Mouse (Mus musculus) T-helper 2 cell (primary cell): ENCODE results near the gene Echdc1.
"Not testable (repeated sequence)": the region's sequence is repeated elsewhere in the genome, so short reads cannot be mapped to it uniquely, and the experiment has no call there.

Experiments
- in situ Hi-C: fragments of 300-600 bp; cut with MboI, MseI; formaldehyde crosslinking; loops from one replicate; pipeline ENCODE4 v1.15.1; 2025; ENCODE audit warnings: high pct_unique_total_duplicates

The Echdc1 gene

DNA sequence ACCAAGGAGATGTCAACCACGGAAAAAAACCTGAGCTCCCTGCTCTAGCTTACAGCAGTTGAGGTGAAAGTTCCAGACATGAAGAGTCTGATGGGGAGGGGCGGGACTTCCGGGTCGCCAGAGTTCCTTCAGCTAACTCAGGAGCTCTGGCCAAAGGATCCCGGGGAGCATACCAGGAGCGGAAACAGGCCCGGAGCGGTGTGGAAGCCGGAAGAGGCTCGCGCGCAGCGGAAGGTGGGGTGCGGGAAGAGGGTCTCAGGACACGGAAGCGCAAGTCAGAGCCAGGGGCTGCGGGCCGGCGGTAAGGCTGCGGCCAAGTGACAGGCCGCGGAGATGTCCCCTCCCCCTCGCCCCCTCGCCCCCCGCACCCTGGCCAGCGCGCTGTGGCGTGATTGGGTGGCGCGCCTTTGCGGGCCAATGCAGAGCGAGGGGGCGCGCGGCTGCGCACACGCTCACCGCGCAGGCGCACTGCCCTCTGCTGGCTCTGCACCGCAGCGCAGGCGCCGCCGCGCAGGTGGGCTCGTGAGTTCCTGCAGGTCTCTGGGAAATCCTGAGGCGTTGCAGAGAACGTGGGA is at the start of gene Echdc1:
Gene Echdc1 (plus strand): TSS at position 103 of the 575 bp plus-strand sequence.
- in situ Hi-C loops, result no loop called here

DNA sequence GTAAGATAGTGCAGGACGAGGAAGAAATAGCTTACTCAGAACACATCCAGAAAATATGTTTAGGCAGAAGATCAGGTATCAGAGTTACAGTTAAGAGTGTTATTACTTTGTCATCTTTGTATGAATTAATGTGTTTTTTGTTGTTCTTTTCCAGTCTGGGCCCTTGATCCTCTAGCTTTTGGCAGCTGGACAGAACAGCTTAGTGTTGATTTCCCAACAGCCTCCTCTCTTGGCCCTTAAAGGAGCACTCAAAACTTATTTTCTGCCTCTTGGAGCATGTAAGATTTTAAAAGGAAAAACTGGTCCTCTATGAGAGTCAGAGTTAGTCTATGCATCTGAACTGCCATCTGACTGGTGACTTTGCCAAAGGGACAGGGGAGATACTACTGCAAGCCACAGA is 31.2 kb upstream of the Echdc1 start:
- in situ Hi-C loops, result no loop called here

DNA sequence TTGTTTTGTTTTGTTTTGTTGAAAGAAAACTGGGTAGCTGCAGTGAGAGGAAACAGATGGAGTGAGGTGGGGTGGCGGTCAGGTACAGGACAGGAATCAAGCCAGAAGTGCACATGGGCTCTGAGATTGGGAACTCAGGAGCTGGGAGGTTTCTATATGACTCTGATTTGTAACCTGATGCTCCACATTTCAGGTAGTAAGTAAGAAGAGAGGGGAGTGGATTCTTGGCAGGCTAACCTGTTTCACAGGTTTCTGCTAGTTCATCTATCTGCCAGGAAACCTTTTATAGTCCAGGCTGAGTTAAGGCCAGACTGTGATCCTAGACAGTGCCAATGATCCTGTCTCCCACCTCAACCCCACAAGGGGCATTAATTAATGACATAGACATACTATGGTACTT is 27.2 kb upstream of the Echdc1 start:
- in situ Hi-C loops, result no loop called here

DNA sequence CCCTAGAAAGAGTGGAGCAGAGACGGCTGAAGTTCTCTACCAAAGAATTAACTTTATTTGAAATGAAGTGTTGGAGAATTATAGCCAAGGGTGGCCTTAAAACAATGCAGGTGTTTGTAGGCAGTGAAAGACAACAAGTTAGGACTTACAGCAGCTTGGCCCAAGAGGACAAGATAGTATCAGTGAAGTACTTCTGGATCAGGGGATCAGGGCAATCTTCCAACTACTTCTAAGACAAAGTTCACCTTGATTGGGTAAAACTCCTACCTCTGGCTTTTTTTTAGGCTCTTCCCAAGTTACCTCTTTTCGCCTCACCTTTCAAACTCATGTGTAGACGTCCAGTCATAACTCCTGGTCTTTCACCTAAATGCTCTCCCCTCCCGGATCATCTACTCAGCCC is 10.7 kb upstream of the Echdc1 start:
- in situ Hi-C loops, result no loop called here

DNA sequence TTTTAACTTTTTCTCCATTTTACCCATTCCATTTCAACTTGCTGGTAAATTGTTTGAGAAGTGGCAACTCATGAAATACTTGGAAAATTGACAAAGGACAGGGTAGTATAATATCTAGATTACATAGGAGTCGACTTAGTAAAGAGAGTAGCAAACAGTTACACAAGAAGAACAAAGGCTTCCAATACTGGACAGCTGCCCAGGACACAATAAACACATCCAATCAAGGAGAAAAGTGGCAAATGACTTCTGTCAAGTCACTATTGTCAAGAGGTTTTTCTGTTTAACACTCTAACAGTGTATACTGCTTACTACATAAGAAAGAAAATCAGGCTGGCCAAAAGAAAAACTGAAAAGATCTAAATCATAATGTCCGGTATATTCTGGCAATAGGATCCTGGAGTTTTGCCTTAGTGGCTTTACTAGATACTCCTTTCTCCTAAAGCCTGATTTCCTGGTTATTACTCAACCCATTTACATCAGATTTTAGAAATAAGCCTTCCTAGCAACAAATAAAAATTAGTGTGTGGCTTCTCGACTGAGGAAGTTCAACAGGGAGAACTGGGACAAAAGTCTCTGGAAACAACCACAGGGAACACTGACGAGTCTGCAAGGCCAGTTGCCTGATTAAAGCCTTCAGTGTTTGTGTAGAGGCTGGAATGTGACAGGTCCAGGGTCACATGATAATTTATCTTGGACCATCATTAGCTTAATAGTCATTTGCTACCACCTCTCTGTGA is 1.3 kb upstream of the Echdc1 start:
- in situ Hi-C loops, result no loop called here

DNA sequence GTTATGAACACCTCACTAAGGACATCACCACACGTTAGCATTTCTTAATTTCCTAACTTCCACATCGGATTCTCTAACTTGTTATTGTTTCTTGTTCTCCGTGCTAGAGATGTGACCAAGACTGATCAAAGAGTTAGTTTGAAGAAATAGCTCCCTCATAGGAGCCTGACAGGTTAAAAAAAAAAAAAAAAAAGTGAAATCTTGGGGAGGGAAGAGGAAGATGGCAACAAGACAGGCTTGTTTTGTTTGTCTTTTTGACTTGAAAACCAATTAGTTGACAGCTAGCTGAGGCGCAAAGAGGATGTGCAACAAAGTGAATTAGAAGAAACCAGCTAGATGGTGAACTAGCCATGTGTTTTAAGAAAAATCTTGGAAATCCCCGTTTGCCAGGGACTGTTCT is 939 bp downstream of the Echdc1 start:
- in situ Hi-C loops, result no loop called here

DNA sequence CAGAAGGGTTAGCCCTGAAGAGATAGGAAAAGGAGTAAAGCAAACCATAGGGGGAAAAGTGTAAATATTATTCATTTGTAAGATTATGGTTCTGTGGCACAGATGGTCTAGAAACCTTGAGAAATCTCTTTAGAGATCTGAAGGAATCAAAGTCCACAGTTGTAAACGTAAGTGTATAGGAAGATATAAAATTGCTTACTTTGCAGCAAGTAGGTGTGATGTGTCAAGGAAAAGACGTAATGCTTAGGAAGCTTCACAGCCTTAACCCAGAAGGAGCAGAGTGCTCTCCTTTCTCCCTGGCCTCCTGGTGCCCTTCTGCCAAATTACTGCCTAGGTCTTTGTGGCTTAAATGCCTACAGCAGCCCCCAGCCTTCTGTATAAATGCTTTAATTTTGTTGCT is 11.9 kb downstream of the Echdc1 start:
- in situ Hi-C loops, result no loop called here

DNA sequence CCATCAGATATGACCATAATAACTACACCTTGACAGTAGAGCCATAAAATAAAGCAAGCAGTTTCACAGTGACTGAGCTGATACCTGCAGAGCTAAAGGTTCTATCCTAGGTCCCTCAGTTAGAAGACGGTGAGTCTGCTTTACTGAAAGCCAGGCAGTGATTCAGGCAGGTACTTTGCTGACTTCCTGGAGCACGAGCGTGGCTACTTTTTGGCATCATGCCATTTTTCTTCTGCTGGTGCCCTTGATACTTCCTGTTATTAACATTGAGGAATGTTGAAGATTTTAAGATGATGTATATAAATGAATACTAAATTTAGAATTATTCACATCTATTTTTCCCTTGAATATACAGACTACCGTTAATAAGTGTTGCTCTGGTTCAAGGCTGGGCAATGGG is 20.9 kb downstream of the Echdc1 start:
- in situ Hi-C loops, result no loop called here

DNA sequence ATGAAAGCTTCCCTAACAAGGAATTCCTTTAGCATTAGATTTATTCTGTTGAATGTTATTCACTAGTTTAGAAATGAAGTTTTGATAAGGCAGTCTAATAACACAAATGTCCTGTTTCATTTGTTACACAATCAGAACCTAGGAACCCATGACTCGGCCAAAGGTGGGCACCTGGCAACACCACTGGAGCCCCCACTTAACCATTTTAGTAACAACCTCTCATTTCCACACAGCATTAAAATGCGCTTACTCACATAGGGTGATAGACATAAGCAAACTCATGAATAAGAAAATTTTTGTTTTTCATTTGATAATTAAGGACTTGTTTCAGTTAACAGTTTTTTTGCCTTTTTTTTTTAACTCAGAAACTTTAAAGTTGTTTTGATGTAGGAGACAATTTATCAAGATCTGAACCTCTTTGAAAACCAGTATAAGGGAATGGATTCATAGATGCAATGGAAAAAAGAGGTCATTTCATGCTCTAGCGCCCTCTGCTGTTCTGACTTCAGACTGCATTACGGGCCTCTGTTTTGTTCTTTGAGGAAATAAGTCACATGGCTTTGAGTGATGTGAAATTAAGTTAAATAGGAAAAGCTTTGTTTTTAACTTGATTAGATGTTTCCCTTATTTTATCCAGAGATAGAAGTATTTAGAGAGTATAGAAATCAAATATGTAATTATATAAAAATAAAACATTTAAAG is 25.5 kb downstream of the Echdc1 start:
- in situ Hi-C loops, result no loop called here

DNA sequence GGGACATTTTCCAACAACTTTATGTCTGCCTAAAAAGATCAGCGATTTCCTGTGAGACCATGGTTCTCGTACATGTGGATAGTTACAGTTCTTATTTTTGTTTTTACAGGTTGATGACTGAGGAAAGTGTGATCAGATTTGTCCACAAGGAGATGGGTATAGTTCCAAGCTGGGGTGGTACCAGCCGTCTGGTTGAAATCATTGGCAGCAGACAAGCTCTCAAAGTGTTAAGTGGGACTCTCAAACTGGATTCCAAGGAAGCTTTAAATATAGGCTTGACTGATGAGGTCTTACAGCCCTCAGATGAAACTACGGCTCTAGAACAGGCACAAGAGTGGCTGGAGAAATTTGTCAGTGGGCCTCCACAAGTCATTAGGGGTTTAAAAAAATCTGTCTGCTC is 31.3 kb downstream of the Echdc1 start:
- in situ Hi-C loops, result no loop called here

DNA sequence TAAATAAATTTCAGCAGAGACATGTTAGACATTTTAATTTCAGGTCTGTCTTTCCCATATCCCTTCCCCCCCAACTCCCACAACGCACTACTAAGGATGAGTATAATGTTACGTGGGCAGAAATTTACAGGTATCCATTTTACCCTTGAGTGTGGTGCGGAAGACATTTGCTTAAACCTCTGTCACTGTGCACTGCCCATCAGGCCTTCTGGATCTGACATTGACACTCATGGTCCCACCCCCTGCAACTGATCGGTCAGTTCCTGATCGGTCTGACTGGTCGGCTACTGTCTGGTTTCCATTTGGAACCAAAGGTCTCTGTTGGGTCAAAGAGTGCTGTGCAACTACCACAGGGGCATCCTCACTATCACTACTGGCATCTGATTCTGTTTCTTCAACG is 33.7 kb downstream of the Echdc1 start:
- in situ Hi-C loops, result no loop called here

DNA sequence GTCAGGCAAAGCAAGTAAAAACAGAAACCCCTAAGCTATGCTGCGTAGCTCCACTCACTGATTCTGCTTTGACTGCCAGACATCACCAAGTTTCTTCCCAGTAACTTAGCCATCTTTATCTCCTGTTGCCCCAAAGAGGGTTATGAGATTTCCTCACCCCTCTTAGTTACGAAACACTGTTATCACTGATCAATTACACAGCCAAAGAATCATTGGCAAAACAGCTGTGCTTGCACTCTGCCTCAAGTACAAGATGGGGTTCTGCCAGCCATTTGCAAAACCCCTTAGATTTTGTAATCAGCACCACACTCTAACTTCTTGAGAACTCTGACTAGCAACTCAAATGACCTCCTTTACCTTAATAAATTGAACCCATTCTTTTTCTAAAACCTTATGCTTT is 38.5 kb downstream of the Echdc1 start:
- in situ Hi-C loops, result no loop called here

DNA sequence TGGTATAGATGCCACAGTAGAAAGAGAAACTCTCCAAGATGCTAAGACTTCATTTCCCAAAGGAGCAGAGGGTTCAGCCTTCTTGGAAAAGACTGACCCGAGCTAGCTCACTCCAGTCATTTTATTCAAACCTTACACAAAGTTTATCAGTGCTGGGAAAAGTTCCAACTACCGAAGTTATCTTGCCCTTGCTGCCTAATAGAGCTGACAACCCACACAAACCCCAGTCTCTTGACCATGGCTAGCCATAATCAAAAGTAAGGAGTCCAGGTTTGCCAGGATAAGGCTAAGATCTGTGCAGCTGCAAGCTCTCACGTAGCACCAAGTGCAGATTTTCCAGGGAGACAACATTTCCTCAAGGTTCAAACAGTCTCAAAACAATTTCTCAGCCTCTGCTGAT is 39.6 kb downstream of the Echdc1 start:
- in situ Hi-C loops, result no loop called here

DNA sequence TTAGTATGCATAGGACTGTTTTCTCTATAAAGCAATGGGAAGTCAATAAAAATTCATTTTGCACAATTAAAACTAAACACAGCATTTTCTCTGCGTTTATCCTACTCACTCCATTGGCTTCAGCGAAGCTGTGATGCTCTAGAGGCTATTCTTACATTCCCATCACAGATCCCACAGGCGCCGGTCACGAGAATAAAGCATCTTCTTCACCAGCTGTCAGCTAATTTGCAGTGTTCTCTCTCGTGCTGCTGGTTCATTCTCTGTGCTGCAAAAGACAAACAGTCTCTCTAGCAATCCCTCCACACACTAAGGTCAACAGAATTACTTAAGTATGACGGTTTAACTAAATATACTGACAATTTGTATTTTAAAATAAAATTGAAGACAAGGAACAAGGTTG is 41.2 kb downstream of the Echdc1 start:
- in situ Hi-C loops, result no loop called here

DNA sequence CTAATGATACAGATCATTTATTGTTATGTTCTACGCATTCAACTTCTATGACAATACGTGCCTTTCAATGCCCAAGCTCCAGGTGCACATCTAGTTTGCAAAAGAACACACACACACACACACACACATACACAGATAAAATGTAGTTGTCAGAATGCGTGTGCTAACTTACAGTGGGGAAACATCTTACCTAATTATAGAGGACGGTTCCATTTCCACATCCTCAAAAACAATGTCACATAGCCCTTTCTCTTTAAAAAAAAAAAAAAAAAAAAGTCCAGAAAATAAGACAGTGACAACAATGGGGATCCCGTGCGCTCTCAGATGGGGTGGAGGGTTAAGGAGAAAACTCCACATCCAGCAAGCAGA is 48.1 kb downstream of the Echdc1 start:
- in situ Hi-C loops, result no loop called here

DNA sequence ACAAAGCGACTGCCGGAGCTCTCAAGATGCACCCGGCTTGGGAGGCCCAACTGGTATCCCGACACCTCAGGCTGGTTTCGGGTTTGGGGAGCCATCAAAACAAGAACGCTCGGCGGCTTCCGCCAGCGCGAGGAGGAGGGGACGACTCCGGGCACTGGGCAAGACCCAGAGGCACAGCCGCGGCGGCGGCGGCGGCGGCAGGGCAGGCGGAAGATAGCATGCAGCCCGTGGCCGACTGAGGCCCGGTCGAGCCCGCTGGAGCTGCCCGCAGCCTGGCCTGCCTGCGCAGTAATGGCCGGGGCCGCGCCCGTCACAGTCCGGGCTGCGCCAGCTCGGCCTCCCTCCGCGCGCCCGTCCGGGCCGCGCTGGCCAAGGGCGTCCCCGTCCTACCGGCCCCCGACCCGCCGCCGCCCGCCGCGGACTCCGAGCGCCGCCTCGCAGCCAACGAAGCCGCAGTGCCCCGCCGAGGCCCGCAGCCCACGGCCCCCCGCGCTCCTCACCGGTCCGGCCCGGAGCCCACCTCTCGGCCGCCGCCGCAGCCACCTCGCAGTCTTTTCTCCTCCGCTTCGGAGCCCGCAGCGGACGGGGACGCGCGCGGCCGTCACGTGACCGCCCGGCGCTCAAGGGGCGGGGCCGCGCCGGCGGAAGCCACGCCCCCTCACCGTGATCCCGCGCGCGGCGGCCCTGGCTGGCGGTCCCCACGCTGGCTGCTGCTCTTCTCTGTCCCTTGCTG is 48.7 kb downstream of the Echdc1 start:
- in situ Hi-C loops, result no loop called here

DNA sequence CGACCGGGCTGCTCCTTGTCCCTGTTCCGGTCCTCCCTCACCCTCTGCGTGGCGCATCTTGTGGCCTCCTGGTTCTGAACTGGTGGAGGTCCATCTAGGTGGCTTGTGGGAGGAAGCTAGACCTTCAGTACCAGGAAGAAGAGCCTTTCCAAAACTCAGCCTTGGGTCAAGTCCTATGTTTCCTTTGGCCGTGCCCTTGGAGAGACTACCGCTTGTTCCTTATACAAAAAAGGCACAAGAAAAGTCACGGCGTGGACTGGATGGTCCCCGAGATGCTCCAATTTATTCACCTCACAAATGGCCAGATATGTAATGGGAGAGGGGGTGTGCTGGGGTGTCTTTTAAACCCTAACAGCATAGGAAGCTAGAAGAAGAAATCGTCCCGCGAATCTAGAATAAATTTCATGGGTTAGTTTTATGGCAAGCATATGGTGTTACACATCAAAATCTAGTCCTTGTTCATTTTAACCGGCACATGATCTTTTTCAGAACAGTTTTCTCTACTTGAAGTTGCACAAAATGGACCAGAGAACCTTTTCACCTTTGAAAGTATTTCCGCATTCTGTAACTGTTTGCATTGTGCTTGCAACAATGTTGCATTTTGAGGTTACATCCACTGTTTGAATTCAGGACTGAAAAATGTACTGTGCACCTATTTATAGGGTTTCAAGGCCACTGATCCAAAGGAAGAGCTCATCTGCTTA is 49.4 kb downstream of the Echdc1 start, which contains the start of gene Rnf146:
Gene Rnf146 (minus strand): TSS at position 246 of the 704 bp plus-strand sequence.
- in situ Hi-C loops, result no loop called here

DNA sequence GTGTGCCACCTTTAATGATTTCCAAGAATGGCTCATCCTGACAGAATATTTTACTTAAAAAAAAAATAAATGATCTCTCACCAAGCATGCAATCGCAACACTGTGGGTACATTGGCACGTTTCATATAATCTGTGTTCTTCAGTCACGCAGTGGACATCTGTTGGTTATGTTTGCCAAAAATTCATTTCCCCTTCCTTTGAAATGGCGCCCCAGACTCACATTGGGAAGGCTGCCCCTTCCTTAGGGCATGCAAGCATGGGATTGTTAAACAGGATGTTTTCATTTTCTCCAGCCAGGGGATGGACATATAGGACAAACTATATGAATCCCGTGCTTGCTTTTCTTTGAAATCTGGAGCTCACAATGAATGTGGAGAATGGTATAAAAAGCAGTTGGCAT is 61.1 kb downstream of the Echdc1 start:
- in situ Hi-C loops, result loop anchor here (10.0 kb wide), 1 partner anchor 1111 kb away; no protein-coding TSS in a partner anchor

DNA sequence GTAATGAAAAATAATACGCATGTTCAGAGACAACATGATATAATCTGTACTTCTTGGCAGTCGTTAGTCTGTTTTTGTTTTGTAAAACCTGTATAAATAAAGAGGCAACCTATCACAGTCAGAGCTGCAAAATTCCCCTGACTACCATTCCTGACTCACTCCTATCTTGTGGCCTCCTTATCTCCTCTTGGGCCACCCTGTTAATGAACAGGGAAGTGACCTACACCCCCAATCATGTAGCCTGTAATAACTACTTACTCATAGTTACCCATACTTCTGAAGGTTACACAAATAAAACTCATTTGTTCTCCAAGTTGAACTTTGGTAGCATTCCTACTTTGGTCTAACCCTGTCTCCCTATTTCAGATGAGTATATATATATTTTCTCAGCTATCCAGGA is 68.6 kb downstream of the Echdc1 start:
- in situ Hi-C loops, result no loop called here

DNA sequence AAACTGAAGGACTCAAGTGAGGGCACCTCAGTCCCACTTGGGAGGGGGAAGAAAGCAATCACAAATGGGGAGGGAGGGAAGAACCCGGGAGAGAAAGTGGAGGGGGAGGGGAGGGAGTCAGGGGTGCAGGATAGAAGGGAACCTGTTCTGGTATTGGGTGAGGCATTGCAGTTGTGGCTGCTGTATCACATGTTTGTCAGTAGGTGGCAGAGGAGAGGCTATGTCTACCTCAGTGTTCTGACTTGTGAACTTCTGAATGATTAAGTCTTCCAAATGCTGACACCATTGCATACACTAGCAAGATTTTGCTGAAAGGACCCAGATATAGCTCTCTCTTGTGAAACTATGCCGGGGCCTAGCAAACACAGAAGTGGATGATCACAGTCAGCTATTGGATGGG is 81.9 kb downstream of the Echdc1 start:
- in situ Hi-C loops, result not testable (repeated sequence)
